Mouse (Mus musculus): ENCODE data around the gene Exosc9. TPM values are rescaled to one million over a fixed set of nuclear protein-coding genes. Genes with fewer than 3 reads are reported as not detected.

Exosc9 gene
- polyA plus RNA-seq, 1 experiment from 2014 or later: 52.9 TPM

DNA sequence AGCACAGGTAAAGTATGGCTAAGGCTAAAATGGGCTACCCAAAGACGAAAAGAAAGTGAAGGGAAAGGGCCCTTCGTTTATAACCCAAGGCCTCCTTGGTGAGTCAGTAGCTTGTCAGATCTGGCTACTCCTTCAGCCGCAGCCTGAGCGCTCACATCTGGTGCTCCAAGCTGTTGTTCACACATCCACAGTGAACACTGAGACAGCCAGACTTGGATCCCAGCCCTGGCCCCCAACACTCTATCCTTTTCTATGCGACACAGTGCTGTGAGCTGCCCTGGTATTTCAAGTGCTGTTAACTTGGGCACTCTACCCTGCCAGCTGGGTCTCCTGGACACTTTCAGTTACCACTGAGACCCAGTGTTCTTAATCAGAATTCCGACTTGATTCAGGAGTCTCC, 22.1 kb upstream of the Exosc9 start:
- H3K4me3 ChIP-seq (ENCODE audit: low read depth, low read length): no peak overlapping the region
- no peaks in the 10 kb centered on the region for H3K4me1 ChIP-seq (ENCODE audit: control insufficient read depth, insufficient read depth, low read length)
- no peak overlapping the region for H3K4me2 ChIP-seq (ENCODE audit: low read depth, low read length)
- H3K9ac ChIP-seq (ENCODE audit: low read depth, low read length): no peak overlapping the region
- H3K36me3 ChIP-seq (ENCODE audit: control insufficient read depth, insufficient read depth, low read length): no peaks in the 10 kb centered on the region
- peaks cover 13% of the 10 kb centered on the region for H3K27me3 ChIP-seq (replicated peaks; ENCODE audit: control insufficient read depth, insufficient read depth, low read length)
- 93% methylated on average over 6 of the region's 6 CpGs for WGBS
- H3K9me3 ChIP-seq (ENCODE audit: control insufficient read depth, low read length): no peaks in the 10 kb centered on the region
- DNase-seq (ENCODE audit: low spot score) (no peak), ATAC-seq (ENCODE audit: low read depth) (no peak)
- H3K27ac ChIP-seq (replicated peaks; ENCODE audit: low read depth, low read length): no peak overlapping the region

DNA sequence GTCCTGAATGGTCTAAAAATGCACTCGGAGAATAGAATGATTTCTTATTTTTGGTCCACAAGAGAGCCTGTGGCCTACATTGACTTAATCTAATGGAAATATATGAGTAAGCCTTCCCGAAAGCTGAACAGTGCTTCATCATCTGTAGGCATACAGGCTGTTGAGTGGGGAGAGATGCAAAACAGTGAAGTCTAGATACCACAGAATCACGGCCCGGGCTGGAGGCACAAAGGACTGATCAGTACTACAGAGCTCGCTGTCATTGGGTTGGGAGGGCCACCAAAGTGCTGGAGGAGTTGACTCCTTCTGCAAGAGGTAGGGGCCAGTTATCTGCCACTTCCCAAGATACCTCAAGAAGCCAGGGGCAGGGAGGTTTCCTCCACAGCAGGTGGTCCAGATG, 21.6 kb upstream of the Exosc9 start:
- WGBS: 67% methylated on average over 5 of the region's 5 CpGs
- no peaks in the 10 kb centered on the region for H3K4me1 ChIP-seq (ENCODE audit: control insufficient read depth, insufficient read depth, low read length)
- no peak overlapping the region for H3K4me3 ChIP-seq (ENCODE audit: low read depth, low read length)
- peaks cover 13% of the 10 kb centered on the region for H3K27me3 ChIP-seq (replicated peaks; ENCODE audit: control insufficient read depth, insufficient read depth, low read length)
- no peak overlapping the region for H3K27ac ChIP-seq (replicated peaks; ENCODE audit: low read depth, low read length)
- H3K9me3 ChIP-seq (ENCODE audit: control insufficient read depth, low read length): no peaks in the 10 kb centered on the region
- H3K9ac ChIP-seq (ENCODE audit: low read depth, low read length): no peak overlapping the region
- ATAC-seq (ENCODE audit: low read depth): no peak
- H3K4me2 ChIP-seq (ENCODE audit: low read depth, low read length): no peak overlapping the region
- no peak for DNase-seq (ENCODE audit: low spot score)
- no peaks in the 10 kb centered on the region for H3K36me3 ChIP-seq (ENCODE audit: control insufficient read depth, insufficient read depth, low read length)

DNA sequence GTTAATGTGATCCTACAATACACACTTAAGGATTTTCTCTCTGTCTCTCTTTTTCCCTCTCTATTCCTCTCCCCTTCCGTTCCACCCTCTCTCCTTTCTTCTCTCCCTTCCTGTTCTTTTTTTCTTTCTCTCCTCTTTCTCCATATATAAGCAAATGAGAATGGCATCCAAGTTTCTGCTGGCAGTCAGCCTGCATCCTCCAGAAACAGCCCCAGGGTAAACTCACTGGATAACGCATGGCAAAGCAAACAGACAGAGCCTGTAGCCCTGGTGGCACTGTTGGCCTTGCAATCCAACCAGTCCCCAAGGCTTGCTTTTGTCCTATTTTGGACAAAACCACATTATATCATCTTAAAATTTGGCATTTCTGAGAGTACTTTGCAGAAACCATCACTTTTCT, 21.2 kb upstream of the Exosc9 start:
- Histone ChIP-seq H3K4me1 (ENCODE audit: control insufficient read depth, insufficient read depth, low read length) (no peaks in the 10 kb centered on the region), H3K27ac (replicated peaks; ENCODE audit: low read depth, low read length) (no peak overlapping the region), H3K36me3 (ENCODE audit: control insufficient read depth, insufficient read depth, low read length) (no peaks in the 10 kb centered on the region), H3K27me3 (replicated peaks; ENCODE audit: control insufficient read depth, insufficient read depth, low read length) (peaks cover 13% of the 10 kb centered on the region), H3K4me2 (ENCODE audit: low read depth, low read length) (no peak overlapping the region), H3K9me3 (ENCODE audit: control insufficient read depth, low read length) (no peaks in the 10 kb centered on the region), H3K4me3 (ENCODE audit: low read depth, low read length) (no peak overlapping the region), H3K9ac (ENCODE audit: low read depth, low read length) (no peak overlapping the region)
- 28% methylated on average over 2 of the region's 2 CpGs for WGBS
- DNase-seq (ENCODE audit: low spot score) (peak; percentile 4), ATAC-seq (ENCODE audit: low read depth) (no peak)

- no peaks in the 10 kb centered on the region for H3K36me3 ChIP-seq (ENCODE audit: control insufficient read depth, insufficient read depth, low read length)
- no peak for ATAC-seq (ENCODE audit: low read depth)
These were observed 20.3 kb upstream of the Exosc9 start for GRCm38 (mm10) chr3:36531979-36532542.

GRCm38 (mm10) chr3:36532738-36533137, 19.7 kb upstream of the Exosc9 start:
- no peak overlapping the region for H3K9ac ChIP-seq (ENCODE audit: low read depth, low read length)
- 35% methylated on average over 7 of the region's 7 CpGs for WGBS
- DNase-seq (ENCODE audit: low spot score): no peak
- no peaks in the 10 kb centered on the region for H3K36me3 ChIP-seq (ENCODE audit: control insufficient read depth, insufficient read depth, low read length)
- no peak for ATAC-seq (ENCODE audit: low read depth)
- H3K9me3 ChIP-seq (ENCODE audit: control insufficient read depth, low read length): no peaks in the 10 kb centered on the region
- H3K27me3 ChIP-seq (replicated peaks; ENCODE audit: control insufficient read depth, insufficient read depth, low read length): peaks cover 13% of the 10 kb centered on the region
- H3K4me1 ChIP-seq (ENCODE audit: control insufficient read depth, insufficient read depth, low read length): no peaks in the 10 kb centered on the region
- H3K27ac ChIP-seq (replicated peaks; ENCODE audit: low read depth, low read length): no peak overlapping the region
- H3K4me2 ChIP-seq (ENCODE audit: low read depth, low read length): no peak overlapping the region
- no peak overlapping the region for H3K4me3 ChIP-seq (ENCODE audit: low read depth, low read length)

More at GRCm38 (mm10) chr3:36531979-36532542, 20.3 kb upstream of the Exosc9 start:
- Histone ChIP-seq H3K9ac (ENCODE audit: low read depth, low read length) (peak overlapping the region; percentile 47; the same call in 1 of the 2 replicates), H3K9me3 (ENCODE audit: control insufficient read depth, low read length) (no peaks in the 10 kb centered on the region), H3K4me2 (ENCODE audit: low read depth, low read length) (peak overlapping the region; percentile 57), H3K4me1 (ENCODE audit: control insufficient read depth, insufficient read depth, low read length) (no peaks in the 10 kb centered on the region), H3K4me3 (ENCODE audit: low read depth, low read length) (peak overlapping the region; percentile 31), H3K27ac (replicated peaks; ENCODE audit: low read depth, low read length) (no peak overlapping the region), H3K27me3 (replicated peaks; ENCODE audit: control insufficient read depth, insufficient read depth, low read length) (peaks cover 13% of the 10 kb centered on the region)
- DNase-seq (ENCODE audit: low spot score): peak; percentile 7
- 7% methylated on average over 18 of the region's 18 CpGs for WGBS

DNA sequence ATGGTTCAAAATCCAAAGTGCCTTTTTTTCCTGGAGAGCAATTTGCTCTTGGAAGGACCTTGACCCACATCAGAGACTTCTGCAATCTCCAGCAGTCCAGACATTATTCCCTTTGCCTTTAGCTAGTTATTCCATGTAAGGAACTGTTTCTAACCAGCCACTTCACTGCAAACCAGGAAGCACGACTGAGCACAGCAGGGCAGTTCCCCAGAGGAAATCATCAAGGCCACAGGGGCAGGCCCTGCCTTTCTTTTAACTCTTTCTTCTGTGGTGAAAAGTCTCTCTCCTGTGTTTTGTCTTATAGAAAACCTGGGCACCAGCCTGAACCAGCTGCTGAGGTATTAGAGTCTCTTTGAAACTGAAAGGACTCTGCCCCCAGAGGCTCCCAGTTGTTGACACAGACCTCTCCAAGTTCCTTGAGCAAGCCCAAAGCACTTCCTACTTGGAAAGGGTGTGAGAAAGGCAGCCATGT, 19.2 kb upstream of the Exosc9 start:
- no peak overlapping the region for H3K27ac ChIP-seq (replicated peaks; ENCODE audit: low read depth, low read length)
- DNase-seq (ENCODE audit: low spot score): peak; percentile 14

GRCm38 (mm10) chr3:36536041-36536440, 16.4 kb upstream of the Exosc9 start:
- no peak for ATAC-seq (ENCODE audit: low read depth)

More for the DNA sequence above, 19.2 kb upstream of the Exosc9 start:
- peak; percentile 22; the same call in 1 of the 2 replicates for ATAC-seq (ENCODE audit: low read depth)
- H3K9ac ChIP-seq (ENCODE audit: low read depth, low read length): no peak overlapping the region
- no peaks in the 10 kb centered on the region for H3K4me1 ChIP-seq (ENCODE audit: control insufficient read depth, insufficient read depth, low read length)
- no peak overlapping the region for H3K4me3 ChIP-seq (ENCODE audit: low read depth, low read length)
- H3K9me3 ChIP-seq (ENCODE audit: control insufficient read depth, low read length): no peaks in the 10 kb centered on the region
- no peak overlapping the region for H3K4me2 ChIP-seq (ENCODE audit: low read depth, low read length)
- H3K27me3 ChIP-seq (replicated peaks; ENCODE audit: control insufficient read depth, insufficient read depth, low read length): peaks cover 13% of the 10 kb centered on the region
- H3K36me3 ChIP-seq (ENCODE audit: control insufficient read depth, insufficient read depth, low read length): no peaks in the 10 kb centered on the region
- 0% methylated on average over 1 of the region's 1 CpGs for WGBS

DNA sequence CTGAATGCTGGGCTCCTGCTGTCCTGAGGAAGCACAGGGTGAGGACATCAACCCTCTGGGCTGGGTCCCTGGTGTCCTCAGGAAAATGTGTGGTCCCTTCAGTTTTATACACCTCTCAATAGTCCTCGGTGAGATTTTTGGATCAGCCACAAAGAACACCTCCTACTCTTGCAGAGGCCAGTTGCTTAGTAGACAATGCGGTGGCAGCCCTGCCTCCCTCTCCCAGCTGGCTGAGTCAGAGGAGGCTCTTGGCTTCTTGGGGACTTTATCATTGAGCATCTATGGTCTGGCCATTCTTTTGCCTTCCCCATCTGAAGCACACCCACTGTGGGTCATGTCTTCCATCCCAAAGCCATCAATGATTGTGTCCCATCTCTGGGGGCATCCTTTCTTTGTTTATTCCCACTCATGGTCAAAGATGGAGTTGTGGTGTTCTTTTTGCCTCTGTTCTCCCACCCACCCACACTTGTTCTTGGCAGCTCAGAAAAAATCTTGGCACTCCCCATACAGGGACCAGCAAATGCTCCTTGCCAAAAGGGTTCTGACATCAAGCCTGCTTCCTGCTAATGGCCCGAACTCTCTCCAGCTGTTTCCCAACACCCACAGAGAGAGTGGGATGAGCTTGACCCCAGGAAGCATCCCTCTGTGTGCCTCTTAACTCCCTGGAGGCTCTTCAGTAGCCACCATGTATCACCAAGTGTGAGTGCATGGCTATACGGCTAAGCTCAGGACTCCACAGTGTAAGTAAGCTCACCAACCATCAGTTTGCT, 14.5 kb upstream of the Exosc9 start:
- Histone ChIP-seq H3K9me3 (ENCODE audit: control insufficient read depth, low read length) (no peaks in the 10 kb centered on the region), H3K4me1 (ENCODE audit: control insufficient read depth, insufficient read depth, low read length) (no peaks in the 10 kb centered on the region), H3K27me3 (replicated peaks; ENCODE audit: control insufficient read depth, insufficient read depth, low read length) (0 out of 2 replicates have a peak, but pooled peaks cover under 1% of the 10 kb centered on the region), H3K36me3 (ENCODE audit: control insufficient read depth, insufficient read depth, low read length) (no peaks in the 10 kb centered on the region), H3K4me3 (ENCODE audit: low read depth, low read length) (no peak overlapping the region), H3K27ac (replicated peaks; ENCODE audit: low read depth, low read length) (no peak overlapping the region), H3K9ac (ENCODE audit: low read depth, low read length) (no peak overlapping the region), H3K4me2 (ENCODE audit: low read depth, low read length) (no peak overlapping the region)
- ATAC-seq (ENCODE audit: low read depth) (no peak), DNase-seq (ENCODE audit: low spot score) (no peak)
- 82% methylated on average over 4 of the region's 4 CpGs for WGBS

More at GRCm38 (mm10) chr3:36536041-36536440, 16.4 kb upstream of the Exosc9 start:
- Histone ChIP-seq H3K27me3 (replicated peaks; ENCODE audit: control insufficient read depth, insufficient read depth, low read length) (peaks cover 10% of the 10 kb centered on the region; the same call in 1 of the 2 replicates), H3K27ac (replicated peaks; ENCODE audit: low read depth, low read length) (no peak overlapping the region), H3K9me3 (ENCODE audit: control insufficient read depth, low read length) (no peaks in the 10 kb centered on the region), H3K4me3 (ENCODE audit: low read depth, low read length) (no peak overlapping the region), H3K36me3 (ENCODE audit: control insufficient read depth, insufficient read depth, low read length) (no peaks in the 10 kb centered on the region), H3K4me1 (ENCODE audit: control insufficient read depth, insufficient read depth, low read length) (no peaks in the 10 kb centered on the region), H3K9ac (ENCODE audit: low read depth, low read length) (no peak overlapping the region), H3K4me2 (ENCODE audit: low read depth, low read length) (no peak overlapping the region)
- 92% methylated on average over 12 of the region's 12 CpGs for WGBS
- DNase-seq (ENCODE audit: low spot score): no peak

Data from embryonic facial prominence, embryonic 14.5 days (tissue).